In the genomic region with DNA sequence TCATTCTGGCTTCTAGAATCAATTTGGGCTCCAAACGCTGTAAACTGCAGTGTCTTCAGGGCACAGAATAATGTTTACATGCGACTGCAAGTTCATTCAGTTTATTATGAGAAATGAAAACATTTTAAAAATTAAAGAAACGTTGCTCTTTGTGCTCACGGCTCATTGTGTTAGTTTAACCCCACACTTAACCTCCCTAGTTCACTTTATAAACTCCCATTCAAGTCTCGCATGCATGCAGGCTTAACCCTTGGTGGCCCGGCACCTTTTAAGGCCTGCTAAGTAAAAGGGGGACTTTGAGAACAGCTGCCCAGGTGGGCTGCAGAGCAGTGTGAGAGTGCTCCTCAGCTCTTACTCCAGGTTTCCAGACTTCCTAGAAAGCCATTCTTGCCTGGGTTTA, we compare ENCODE assay signal across 13 mouse cellular contexts.
"Had no signal": no experiment of that assay in that cellular context is flagged by ENCODE, and none has a peak within 500 bp of the region (broad histone marks: within the 10 kb centered on the region; RNA-seq: fewer than 3 reads in every experiment).

No protein-coding gene starts in this region.

- H3K9ac ChIP-seq: limb, embryonic 15.5 days; liver, embryonic 12.5 days; neural tube, embryonic 12.5 days had no signal

- H3K36me3 ChIP-seq: limb, embryonic 15.5 days; liver, embryonic 12.5 days; midbrain, embryonic 10.5 days; neural tube, embryonic 12.5 days had no signal

- H3K4me1 ChIP-seq: liver, embryonic 12.5 days had no signal

- H3K27me3 ChIP-seq: liver, embryonic 12.5 days; neural tube, embryonic 12.5 days had no signal

- ATAC-seq: liver, embryonic 12.5 days had no signal

- H3K9me3 ChIP-seq: limb, embryonic 15.5 days; liver, embryonic 12.5 days; midbrain, embryonic 10.5 days; neural tube, embryonic 12.5 days had no signal

- H3K27ac ChIP-seq: limb, embryonic 15.5 days; liver, embryonic 12.5 days; midbrain, embryonic 10.5 days; neural tube, embryonic 12.5 days had no signal

- H3K4me3 ChIP-seq: limb, embryonic 15.5 days; liver, embryonic 12.5 days; midbrain, embryonic 10.5 days; neural tube, embryonic 12.5 days had no signal

- H3K4me2 ChIP-seq: limb, embryonic 15.5 days; liver, embryonic 12.5 days; neural tube, embryonic 12.5 days had no signal

- DNase-seq: kidney, adult 18-20 months; kidney, postnatal 10 days; left cerebral cortex, postnatal 4 days; lung, postnatal 4 days; midbrain, embryonic 14.5 days; right cerebral cortex, postnatal 4 days; spleen, adult 18-20 months; thymus, adult 18-20 months; thymus, postnatal 14 days had no signal
